Mouse (Mus musculus): ENCODE data around the gene Dnmbp.

The Dnmbp gene

DNA sequence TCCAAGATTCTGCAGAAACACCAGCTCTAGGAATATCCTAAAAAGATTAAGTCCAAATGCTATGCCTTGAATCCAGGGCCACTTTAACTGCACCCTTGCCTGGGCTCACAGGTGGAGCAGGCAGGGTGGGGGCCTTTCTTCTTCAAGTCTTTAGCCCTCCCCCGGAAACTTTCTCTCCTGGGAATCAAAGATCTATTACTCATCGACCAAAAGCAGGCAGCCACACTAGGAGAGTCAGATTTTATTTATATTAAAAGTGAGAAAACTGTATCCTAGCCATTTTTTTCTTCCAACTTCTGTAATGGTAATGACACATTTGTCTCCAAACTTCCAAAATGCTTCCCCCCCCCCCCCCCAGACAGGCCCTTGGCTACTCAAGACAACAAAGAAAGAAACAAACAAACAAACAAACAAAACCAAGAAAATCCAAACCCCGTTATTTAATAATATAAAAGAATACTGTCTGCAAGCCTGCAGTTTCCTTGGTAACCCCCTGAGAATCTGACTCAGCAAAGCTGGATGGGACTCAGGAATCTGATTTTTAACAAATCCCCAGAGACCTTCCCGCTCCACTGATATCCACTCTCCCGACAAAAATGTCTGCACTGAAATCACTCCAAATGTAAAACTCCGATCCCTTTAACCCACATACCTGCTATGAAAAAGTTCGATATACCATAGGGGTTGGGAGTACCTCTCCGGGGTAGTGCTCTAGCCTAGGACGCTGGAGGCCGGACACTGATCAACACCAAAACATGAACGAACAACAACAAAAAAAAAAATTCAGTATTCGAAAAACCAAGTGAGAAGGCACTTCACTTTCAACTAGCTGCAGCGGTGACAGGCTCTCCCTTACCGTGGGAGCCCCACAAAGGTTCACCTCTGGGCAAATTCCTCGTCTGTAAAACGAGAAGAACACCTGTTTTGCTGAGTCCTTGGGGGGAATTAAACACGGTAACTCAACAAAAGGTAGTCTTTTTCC lies 61.6 kb downstream of the Dnmbp start:
- peak; percentile 93 for DNase-seq (ENCODE audit: low read depth)

DNA sequence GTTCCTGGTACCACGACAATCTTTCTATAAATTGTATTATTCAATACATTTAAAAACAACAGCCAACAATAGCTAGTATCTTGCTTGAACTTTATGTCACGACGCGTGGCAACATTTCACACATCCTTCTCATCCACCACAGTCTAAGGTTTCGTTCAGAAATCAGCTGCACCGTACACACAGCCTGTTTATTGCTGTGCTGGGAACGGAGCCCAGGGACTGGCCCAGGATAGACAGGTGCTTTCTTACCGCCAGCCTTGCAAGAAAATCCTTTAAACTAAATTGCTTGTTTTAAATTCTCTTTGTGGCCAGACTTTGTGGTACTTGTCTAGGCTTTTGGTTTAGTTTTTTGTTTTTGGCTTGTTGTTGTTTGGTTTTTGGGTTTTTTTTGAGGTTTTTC lies 62.6 kb downstream of the Dnmbp start:
- no peak for DNase-seq (ENCODE audit: low read depth)

DNA sequence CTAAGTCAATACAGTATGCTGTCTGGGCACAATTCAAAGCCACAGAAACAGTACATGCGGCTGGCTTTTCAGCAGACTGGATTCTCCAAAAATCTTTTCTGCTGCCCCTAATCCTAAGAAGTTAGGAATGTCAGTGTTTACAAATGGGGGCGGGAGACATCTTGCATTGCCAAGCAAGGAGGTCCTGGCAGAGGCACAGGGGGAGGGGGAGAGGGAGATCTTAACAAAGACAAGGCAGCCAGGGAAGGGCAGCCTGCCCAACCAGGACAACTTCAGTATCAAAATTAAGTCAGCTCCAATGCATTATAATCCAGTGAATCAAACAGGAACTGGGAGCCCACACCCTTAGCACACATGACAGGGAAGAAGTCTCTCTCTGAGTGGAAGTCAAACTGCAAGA lies 64.0 kb downstream of the Dnmbp start:
- peak; percentile 91 for DNase-seq (ENCODE audit: low read depth)

- no peak for DNase-seq (ENCODE audit: low read depth)
Observed at GRCm38 (mm10) chr19:43874351-43874750, 65.6 kb downstream of the Dnmbp start.

DNA sequence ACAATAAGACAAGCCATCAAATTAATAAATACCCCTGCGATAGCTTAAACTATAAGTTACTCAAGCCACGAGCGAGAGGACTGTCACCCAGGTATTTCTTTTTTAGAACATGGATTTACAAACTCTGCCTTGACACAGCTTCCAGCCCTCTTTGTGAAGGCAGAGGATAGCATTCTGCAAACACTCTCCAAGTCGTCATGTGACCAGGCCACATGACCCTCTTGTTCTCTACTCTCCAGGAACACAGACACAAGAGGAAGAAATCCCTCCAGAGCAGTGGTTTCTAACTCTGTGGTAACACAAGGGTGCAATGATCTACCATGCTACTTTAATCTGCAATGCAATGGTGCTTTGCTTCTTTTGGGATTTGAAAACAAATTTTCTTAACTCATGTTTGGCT lies 69.6 kb downstream of the Dnmbp start:
- DNase-seq (ENCODE audit: low read depth) = no peak

- peak; percentile 56 for DNase-seq (ENCODE audit: low read depth)
Observed at GRCm38 (mm10) chr19:43857347-43857746, 82.6 kb downstream of the Dnmbp start.

- DNase-seq (ENCODE audit: low read depth) = no peak
Observed at GRCm38 (mm10) chr19:43852837-43853545, 87.0 kb downstream of the Dnmbp start.

- DNase-seq (ENCODE audit: low read depth) = no peak
Observed at GRCm38 (mm10) chr19:43851996-43852630, 87.9 kb downstream of the Dnmbp start.

DNA sequence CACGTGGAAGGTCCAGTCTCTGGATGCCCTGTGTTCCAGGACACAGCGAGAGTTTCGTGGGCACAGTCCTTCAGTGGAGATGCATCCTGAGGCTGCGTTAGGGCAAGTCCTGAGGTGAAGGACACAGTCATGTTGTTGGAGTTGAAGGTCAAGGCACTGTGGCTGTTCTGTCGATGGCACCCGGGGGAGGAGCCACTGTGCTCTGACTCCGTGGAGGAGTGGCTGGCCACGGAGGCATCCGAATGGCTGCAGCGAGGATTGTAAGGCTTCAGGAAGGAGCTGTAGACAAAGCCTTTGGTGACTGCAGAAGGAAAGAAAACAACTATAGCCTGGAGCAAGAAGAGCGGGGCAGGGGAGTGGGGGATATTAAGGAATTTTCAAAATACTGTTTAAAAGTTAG lies 90.0 kb downstream of the Dnmbp start:
- DNase-seq (ENCODE audit: low read depth) = no peak

- no peak for DNase-seq (ENCODE audit: low read depth)
Observed at GRCm38 (mm10) chr19:43847966-43848365, 92.0 kb downstream of the Dnmbp start.

DNA sequence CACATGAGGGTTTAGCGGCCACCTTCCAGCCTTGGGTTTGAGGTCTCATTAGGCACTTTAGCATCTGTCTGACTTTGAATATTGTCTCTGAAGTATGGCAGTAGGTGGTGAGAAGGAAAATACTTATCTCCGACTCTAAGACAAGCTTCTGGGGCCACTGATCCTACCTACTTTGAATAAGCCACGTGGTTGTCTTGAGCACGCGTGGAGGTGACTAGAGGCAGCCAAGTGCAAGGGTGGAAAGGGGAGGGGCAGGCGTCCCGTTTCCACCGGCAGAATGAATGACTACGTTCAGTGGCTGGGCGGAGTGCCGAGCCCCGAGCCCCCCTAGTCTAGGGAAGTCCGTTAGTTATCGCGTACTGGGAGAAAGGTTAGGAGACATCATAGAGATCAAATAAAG lies 92.9 kb downstream of the Dnmbp start:
- no peak for DNase-seq (ENCODE audit: low read depth)

DNA sequence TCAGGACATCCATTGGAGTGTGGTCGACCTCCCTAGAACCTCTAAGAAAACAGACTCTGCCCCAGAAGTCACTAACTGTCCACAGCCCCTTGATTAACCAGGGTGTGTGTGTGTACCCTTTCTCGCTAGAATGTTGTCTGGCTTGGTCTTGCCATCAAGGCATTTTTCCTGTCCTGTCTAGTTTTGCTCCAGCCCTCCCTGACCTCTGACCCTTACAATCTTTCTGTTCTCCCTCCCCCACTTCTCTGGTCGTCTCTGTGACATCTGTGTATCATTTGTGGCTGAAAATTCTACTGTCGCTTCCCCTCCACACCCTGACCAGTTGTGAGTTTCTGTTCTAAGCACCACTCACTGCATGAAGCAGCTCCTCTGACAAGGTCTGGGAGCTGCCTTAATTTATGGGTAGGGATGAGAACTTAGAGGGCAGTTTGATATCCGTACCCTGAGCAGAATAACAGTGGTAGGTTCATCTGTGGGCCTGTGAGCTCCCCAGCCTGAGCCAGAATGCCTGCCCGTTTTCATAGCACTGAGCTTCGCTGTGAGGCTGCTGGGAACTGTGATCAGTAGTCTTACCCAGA lies 94.6 kb downstream of the Dnmbp start:
- DNase-seq (ENCODE audit: low read depth) = no peak

DNA sequence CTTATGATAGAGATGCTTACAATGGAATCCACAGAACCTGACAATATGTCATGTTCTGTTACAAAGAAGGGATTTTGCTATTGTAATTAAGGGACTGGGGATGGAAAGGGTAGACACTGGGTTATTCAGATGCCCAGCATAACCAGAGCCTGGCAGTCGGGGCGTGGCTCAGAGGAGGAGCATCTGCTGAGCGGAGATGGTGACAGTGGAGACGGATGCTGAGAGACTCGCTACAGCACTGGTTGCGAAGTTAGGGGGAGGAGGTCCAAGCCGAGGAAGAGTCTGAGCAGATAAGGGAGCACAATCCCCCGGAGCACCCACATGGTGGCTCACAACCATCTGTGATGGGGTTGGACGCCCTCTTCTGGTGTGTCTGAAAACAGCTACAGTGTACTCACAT lies 96.8 kb downstream of the Dnmbp start:
- DNase-seq (ENCODE audit: low read depth) = no peak

GRCm38 (mm10) chr19:43832425-43833069 lies 107.4 kb downstream of the Dnmbp start:
- DNase-seq (ENCODE audit: low read depth) = peak; percentile 91

GRCm38 (mm10) chr19:43826855-43827254 lies 113.1 kb downstream of the Dnmbp start:
- DNase-seq (ENCODE audit: low read depth) = no peak

GRCm38 (mm10) chr19:43815661-43816414 lies 124.2 kb downstream of the Dnmbp start:
- DNase-seq (ENCODE audit: low read depth) = peak; percentile 52

GRCm38 (mm10) chr19:43813315-43813714 lies 126.7 kb downstream of the Dnmbp start:
- no peak for DNase-seq (ENCODE audit: low read depth)

DNA sequence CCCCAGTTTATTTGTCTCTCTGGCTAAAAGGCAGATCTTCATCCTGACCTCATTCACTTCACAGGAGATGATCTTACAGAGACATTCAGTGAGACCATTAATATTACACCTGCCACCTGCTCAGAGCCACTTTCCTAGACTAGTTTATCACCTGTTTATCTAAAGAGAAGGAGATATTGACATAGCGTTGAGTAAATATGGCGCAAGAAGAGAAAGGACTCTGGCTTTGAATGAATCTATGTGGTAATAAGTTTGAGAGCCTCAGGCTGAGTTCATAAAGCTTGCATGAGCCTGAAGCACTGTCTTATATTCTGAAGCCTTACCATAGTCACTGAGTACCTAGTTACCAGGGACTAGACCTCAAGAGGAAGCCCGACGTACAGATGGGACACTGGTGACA lies 128.6 kb downstream of the Dnmbp start:
- DNase-seq (ENCODE audit: low read depth) = no peak

GRCm38 (mm10) chr19:43809331-43809730 lies 130.7 kb downstream of the Dnmbp start:
- DNase-seq (ENCODE audit: low read depth) = no peak

DNA sequence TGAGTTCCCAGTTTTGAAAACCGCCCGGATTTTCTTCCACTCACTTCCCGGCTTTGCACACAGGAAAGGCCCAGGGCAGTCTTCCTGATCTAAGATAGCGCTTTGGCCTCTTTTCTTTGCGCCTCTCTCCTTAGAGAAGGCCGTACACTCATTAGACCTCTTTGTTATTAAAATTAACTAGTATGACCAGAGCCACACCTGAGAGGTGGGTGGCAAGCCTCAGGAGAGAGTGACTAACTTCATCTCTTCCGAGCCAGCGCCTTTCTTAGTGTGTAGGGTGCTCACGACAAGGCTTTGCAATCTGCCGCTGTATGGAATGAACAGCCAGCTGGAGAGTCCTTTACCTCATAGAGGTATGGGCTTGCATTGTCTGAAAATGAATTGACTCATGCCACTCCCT lies 136.1 kb downstream of the Dnmbp start:
- no peak for DNase-seq (ENCODE audit: low read depth)

- DNase-seq (ENCODE audit: low read depth) = no peak
Observed at GRCm38 (mm10) chr19:43801427-43802051, 138.5 kb downstream of the Dnmbp start.

Measured in NIH3T3 (cell line).